Mouse (Mus musculus) heart, adult 2 months (tissue): ENCODE measurements at regions not wholly inside any gene's neighbourhood (a gene's known extent, or its start where the extent isn't known, plus 50 kb on each side); places are given as distances from the start of the nearest gene placed in this dataset.

Experiments used
- DNase-seq, 2 experiments: peaks; one replicate each; pipeline ENCODE4 v3.0.0; 2021
- H3K27ac ChIP-seq: fragments of 200-600 bp; 2 replicates; pipeline ENCODE4 v1.8.1; 2022
- H3K27me3 ChIP-seq: fragments of 200-500 bp; 2 replicates; pipeline ENCODE4 v1.6.1; 2012; ENCODE audit warnings: mild to moderate bottlenecking, low read length, inconsistent platforms, mixed read lengths; ENCODE audit not compliant: control insufficient read depth, insufficient read depth
- H3K36me3 ChIP-seq: fragments of 200-500 bp; 2 replicates; pipeline ENCODE4 v1.6.1; 2012; ENCODE audit warnings: low read length, inconsistent platforms; ENCODE audit not compliant: control insufficient read depth, insufficient read depth
- H3K4me1 ChIP-seq: fragments of 200-500 bp; 2 replicates; pipeline ENCODE4 v1.6.1; 2011; ENCODE audit warnings: low read length; ENCODE audit not compliant: control insufficient read depth, insufficient read depth
- H3K4me3 ChIP-seq: fragments of 200-600 bp; 2 replicates; pipeline ENCODE4 v1.8.1; 2022
- H3K79me2 ChIP-seq: fragments of 200-500 bp; replicated peaks from 2 replicates; pipeline ENCODE4 v1.6.1; 2012; ENCODE audit warnings: mild to moderate bottlenecking, inconsistent platforms, low read length, moderate library complexity, mixed read lengths; ENCODE audit not compliant: control insufficient read depth, insufficient read depth
- H3K9ac ChIP-seq: fragments of 200-500 bp; 2 replicates; pipeline ENCODE4 v1.6.1; 2012; ENCODE audit warnings: low read depth, mild to moderate bottlenecking, control low read depth, inconsistent platforms, low read length, mixed read lengths
- CTCF ChIP-seq: fragments of 200-600 bp; IDR thresholded peaks from 2 replicates; pipeline ENCODE4 v1.8.1; 2022; ENCODE audit warnings: antibody characterized with exemption, mild to moderate bottlenecking, moderate library complexity
- EP300 ChIP-seq: fragments of 200-500 bp; IDR thresholded peaks from 2 replicates; pipeline ENCODE4 v1.6.1; 2011; ENCODE audit warnings: low read depth, low read length, control low read depth; ENCODE audit not compliant: insufficient read depth
- POLR2A ChIP-seq: fragments of 200-500 bp; IDR thresholded peaks from 2 replicates; pipeline ENCODE4 v1.6.1; 2011; ENCODE audit warnings: mild to moderate bottlenecking, low read depth, low read length, control low read depth; ENCODE audit not compliant: insufficient read depth
- WGBS: fragments of 180-500 bp; shearing (Covaris S2); methylation state at CpG from one replicate; pipeline ENCODE4 v1.1.7; 2018; 5-methylcytosine and 5-hydroxymethylcytosine counted together
- intact Hi-C: fragments of 180-260 bp; cut with DNase I; formaldehyde crosslinking; loops from one replicate; pipeline ENCODE4 v1.15.1; 2025

- WGBS = 78% methylated on average over 11 of the region's 11 CpGs
- Histone ChIP-seq H3K27me3 (no peaks in the 10 kb centered on the region), H3K36me3 (no peaks in the 10 kb centered on the region), H3K4me3 (no peak overlapping the region), H3K27ac (peak overlapping the region; percentile 23; the same call in 1 of the 2 replicates), H3K4me1 (peaks cover 2% of the 10 kb centered on the region; the same call in 1 of the 2 replicates), H3K79me2 (no peaks in the 10 kb centered on the region), H3K9ac (no peak overlapping the region)
- TF ChIP-seq CTCF (no peak), POLR2A (no peak), EP300 (no peak)
- intact Hi-C loops = no loop called here
- no peak for DNase-seq
Measured at GRCm38 (mm10) chr10:93398531-93399320, 54.5 kb upstream of the Lta4h start.

- DNase-seq = no peak
- Histone ChIP-seq H3K36me3 (no peaks in the 10 kb centered on the region), H3K79me2 (no peaks in the 10 kb centered on the region), H3K4me1 (peaks cover 2% of the 10 kb centered on the region; the same call in 1 of the 2 replicates), H3K27me3 (no peaks in the 10 kb centered on the region), H3K27ac (no peak overlapping the region), H3K9ac (no peak overlapping the region), H3K4me3 (no peak overlapping the region)
- WGBS = 51% methylated on average over 5 of the region's 5 CpGs
- intact Hi-C loops = no loop called here
- TF ChIP-seq EP300 (no peak), POLR2A (no peak), CTCF (no peak)
Measured at GRCm38 (mm10) chr10:93402689-93403509, 50.3 kb upstream of the Lta4h start.
